Mouse (Mus musculus) Muller cell, postnatal 12 days (primary cell): ENCODE data around the gene Lpin1.

Experiments used
- DNase-seq: peaks from one replicate; pipeline ENCODE4 v3.0.0-alpha.2; 2015; ENCODE audit errors: inconsistent ontology term

Lpin1 gene

DNA sequence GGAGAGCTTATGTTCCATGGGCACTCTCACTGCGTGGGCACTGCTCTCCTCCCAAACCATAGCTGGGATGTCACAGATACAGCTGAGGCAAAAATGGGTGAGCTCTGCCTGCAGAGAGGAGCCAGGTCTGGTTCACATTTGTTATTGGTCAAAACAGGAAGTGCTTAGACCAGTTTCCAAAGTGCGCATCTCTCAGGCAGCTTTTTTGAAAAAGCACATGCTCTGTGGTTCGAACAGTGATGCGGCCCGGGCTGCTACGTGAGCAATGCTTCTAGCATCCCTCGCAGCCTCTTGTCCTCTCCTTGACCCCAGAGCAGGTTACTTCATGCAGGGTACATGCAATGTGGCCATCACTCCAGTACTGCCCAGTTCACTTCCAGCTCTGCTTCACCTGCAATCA is 82.1 kb downstream of the Lpin1 start:
- DNase-seq, result no peak

DNA sequence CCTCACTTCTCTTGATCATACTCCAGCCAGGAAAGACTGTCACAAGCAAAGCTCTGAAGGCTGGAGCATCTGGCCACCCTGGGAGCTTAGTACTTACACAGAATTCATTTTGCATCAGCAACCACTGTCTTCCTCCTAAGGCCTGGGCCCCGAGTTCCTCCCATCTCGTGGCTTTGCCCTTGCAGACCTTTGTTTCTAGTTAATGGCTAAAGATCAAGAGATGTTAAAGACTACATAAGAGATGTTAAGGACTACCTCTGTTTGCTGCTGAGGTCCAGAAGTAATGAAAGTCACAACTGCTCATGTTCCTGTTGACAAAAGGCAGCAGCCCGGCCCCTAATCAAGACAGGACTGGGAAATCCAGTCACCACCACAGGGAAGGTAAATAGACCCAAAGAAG is 82.8 kb downstream of the Lpin1 start:
- DNase-seq, result no peak

DNA sequence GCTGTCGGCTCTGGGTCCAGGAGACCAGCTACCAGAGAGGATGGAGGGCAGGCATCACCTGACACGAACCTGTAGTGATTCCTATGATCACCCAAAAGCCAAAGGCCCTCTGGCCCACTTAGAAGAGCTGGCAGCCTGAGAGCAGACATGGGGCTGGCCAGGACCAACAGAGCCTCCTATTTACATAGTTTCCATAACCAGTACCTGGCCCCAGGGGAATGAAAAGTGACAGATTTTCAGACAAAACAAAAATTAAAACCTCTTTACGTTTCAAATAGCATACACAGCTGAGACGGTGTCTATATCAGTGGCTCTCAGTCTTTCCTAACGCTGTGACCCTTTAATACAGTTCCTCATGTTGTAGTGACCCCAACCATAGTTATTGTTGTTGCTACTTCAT is 83.9 kb downstream of the Lpin1 start:
- DNase-seq, result no peak

DNA sequence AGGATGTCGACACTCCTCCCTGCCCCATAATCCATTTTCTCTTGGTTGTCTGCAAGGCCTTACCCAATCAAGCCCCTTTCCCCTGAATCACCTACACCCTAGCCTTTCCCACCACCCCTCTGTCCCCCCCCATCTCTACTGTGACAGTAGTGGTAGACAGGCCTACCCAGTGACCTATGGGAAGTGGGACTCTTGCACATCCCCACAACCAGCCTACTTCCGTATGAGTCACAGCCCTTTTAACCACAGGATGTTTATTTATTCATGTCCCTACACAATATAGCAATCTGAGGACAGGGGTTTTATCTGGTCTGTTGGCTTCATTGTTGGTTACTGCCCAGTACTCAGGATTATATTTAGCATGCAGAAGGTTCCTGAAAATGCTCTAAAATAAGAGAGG is 84.6 kb downstream of the Lpin1 start:
- peak; percentile 54 for DNase-seq

DNA sequence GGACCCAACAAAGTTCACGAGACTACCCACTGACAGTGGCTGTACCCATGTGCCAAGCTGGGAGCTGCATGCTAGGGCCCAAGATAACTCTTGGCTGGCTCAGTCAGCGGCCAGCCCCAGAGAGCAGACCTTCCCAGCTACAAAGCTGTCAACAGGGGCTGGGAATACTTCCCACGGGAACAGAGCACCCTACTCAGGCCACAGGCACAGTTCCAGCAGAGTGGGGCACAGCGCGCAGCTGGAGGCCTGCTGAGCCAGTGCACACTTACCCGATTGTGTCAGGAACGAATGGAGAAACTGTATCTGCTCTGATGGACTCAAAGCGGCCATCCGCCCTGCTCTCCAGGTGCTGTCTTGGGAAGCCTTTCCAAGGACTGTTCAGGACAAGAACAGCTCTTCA is 95.6 kb downstream of the Lpin1 start:
- no peak for DNase-seq

DNA sequence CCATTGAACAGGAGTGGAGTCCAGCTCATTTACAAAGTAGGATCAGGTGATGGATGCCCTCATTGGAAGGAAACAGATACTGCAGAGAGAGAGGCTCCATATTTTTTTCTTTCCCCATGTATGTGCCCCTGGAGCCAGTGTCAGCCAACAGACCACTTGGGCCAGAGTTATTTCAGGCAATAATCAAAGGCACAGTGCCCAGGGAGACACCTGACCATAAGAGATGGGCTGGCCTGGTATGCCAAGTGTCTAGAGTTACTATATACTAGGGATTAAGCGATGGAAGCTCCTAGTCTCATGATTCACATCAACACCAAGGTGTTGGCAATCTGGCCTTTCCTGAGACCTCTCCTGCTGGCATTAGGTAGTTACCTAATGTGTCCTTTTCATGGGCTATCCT is 97.8 kb downstream of the Lpin1 start:
- no peak for DNase-seq

DNA sequence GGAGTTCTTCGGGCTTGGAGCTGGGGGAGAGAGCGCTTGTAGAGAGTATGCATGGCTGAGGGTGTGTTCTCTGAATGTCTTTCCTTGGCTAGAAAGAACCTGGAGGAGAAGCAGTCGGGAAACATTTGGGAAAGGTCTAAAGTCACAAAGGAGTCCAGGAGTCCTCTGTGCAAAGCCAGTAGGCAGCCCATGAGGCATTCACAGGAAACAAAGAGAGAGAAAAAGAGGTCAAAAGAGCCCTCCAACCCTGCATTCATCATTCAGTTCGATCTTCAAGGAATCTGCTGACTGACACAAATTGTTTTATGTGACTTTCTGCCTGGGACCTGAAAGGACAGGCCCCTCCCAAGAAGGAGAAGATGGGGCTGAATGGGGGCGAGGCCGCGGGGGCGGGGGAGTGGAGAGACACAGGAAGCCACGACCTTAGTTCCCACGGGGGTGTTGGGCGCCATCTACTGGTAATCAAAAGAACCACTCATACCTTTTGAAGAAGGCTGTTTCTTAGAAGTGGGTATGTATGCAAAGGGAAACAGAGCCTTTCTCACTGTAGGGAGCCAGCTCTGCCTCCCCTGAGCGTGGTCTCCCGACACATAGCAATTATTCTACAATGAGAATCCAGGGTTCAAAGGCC is 101.5 kb downstream of the Lpin1 start:
- peak; percentile 79 for DNase-seq

DNA sequence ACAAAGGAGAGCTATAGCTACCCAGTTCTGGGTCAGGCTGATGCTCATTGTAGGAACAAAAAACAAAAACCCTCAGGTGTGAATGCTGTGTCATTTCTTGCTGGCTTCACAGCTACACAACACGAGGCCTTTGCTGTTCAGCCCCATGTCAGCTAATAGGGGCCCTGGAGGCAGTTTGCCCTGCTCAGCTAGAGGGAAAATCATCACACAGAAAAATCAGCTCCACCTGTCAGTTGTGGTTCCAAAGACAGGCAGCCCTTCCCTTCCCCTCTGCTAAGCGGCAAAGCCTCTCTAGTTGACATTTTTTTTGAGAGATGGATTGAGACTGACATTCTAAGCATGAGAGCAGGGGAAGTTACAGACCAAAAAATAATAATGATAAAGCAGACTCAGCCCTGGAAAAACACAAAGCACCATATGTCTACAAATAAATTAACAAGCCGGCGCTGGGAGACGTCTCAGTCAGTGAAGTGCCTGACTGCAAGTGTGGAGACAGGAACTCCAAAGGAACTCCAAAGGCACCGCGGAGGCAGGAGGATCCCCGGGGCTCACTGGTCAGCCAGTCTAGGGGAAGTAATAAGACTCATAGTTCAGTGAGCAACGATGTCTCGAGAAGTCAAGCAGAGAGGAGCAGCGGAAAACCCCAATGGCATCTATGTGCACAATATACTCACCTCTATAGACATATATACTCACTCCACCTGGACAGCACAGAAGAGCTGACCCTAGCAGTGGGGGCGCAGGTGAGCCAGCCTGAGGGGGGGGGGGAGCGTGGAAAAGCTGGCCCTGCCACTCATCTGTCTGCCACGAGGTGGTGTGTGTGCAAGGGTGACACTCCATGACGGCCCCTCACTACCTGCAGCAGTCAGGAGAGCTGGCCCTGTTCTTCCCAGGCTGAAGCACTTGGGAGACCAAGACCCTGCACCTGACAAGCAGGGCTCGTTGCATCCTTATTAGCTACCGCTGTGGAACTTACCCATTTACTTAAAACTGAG is 103.7 kb downstream of the Lpin1 start:
- no peak for DNase-seq

DNA sequence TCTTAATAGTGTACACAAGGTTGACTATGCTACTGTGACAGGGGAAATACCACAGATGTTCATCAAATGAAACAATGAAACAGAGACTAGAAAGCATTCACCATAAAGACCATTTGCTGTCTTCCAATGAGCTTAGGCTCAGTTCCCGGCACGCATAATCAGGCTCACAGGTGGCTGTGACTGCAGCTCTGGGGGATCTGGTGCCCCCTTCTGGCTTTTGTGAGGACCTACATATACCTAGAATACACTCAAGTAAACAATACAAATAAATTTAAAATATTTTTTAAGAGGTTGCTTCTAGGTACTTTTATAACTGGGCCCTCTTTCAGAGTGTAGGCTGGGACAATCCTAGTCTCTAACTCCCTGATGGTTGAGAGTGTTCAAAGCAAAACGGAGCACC is 106.5 kb downstream of the Lpin1 start:
- no peak for DNase-seq

DNA sequence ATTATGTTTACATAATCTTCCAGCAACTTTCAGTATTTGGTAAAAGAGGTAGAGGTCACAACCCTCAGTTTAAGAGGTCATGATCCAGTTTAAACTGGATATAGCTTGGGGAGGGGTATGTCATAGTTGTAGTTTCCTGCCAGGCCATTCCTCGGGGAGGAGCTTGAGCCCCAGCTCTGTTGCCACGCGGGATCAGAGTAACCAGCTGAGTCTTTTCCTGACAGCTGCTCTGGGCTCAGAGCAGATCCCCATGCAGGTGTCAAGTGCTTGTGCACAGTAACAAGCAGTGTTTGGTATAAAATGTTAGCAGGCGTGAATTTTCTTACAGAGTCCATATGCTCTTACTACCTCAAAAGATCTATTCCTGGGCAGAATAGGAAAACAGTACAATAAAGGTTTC is 112.8 kb downstream of the Lpin1 start:
- no peak for DNase-seq

DNA sequence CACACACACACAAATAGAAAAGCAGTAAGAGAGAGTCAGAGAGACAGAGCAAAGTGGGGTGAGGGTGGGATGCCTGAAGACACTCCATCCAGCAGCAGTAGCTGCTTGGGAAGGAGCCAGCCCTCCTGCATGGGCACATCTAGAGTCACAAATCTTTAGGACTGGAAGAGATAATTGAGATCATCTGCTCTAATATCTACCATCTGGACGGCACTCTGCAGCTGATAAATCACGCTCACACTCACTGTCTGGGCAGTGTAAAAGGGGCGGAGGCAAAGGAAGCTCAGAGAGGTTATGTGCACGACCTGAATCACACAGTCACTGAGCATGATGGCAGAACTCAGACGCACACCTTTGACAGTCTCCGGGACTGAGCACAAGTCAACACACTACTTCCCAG is 118.1 kb downstream of the Lpin1 start:
- no peak for DNase-seq

DNA sequence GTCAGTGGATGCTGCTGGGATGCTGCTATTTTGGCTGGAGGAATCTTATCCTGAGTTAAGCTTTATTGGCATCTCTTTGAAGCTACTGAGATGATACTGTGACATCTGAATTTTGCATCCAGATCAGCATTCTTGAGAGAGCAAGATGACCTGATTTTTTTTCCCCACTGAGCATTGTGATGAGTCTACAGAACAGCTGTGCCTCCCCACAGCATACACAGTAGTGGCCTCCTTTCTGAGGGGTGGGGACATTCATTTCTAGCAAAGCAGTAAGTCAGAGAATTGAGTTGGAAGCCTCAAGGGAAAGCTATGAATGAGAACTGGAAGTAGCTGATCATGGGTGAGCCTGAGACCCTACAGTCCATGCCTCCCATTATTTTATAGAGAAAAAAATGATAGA is 121.9 kb downstream of the Lpin1 start:
- DNase-seq, result no peak

DNA sequence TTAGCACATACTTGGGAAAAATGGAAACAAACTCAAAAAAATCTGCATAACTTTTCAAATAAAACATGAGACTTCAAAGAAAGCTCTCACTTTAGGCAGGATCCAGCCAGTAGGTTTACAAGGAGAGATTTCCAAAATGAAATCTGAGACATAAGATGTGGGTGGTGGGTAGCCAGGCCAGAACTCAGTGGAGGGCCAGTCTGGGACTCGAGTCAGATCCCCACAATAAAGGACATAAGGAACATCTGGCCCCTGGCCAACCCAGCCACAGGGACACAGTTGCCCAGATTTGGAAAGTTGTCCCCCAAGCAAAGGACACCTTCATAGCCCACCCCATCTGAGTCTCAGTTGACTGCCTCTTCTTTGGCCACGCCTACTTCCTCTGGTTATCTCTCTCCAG is 123.3 kb downstream of the Lpin1 start:
- DNase-seq, result no peak
